Mouse (Mus musculus) embryonic facial prominence, embryonic 12.5 days (tissue): ENCODE results near the gene Fis1. TPM values are rescaled to one million over a fixed set of nuclear protein-coding genes. Genes with fewer than 3 reads are reported as not detected.
"Not testable (repeated sequence)": the region's sequence is repeated elsewhere in the genome, so short reads cannot be mapped to it uniquely, and the experiment has no call there.

Experiments
- ATAC-seq: fragments of 200-750 bp; cut with Nextera tagmentation; 2 replicates; pipeline ENCODE4 v1.8.0; 2017; ENCODE audit not compliant: insufficient number of reproducible peaks, insufficient read depth, low FRiP score, low TSS enrichment
- H3K27ac ChIP-seq: fragments of 300-500 bp; sonication (generic); 2 replicates; pipeline ENCODE4 v1.5.1; 2016; ENCODE audit warnings: mild to moderate bottlenecking
- H3K27me3 ChIP-seq: fragments of 300-500 bp; sonication (generic); 2 replicates; pipeline ENCODE4 v1.6.1; 2016; ENCODE audit warnings: mild to moderate bottlenecking, moderate library complexity
- H3K36me3 ChIP-seq: fragments of 300-500 bp; sonication (generic); 2 replicates; pipeline ENCODE4 v1.6.1; 2016; ENCODE audit warnings: mild to moderate bottlenecking
- H3K4me1 ChIP-seq: fragments of 300-500 bp; sonication (generic); 2 replicates; pipeline ENCODE4 v1.6.1; 2016
- H3K4me2 ChIP-seq: fragments of 300-500 bp; sonication (generic); replicated peaks from 2 replicates; pipeline ENCODE4 v1.6.1; 2016; ENCODE audit warnings: mild to moderate bottlenecking, moderate library complexity
- H3K4me3 ChIP-seq: fragments of 300-500 bp; sonication (generic); 2 replicates; pipeline ENCODE4 v1.5.1; 2016; ENCODE audit warnings: mild to moderate bottlenecking
- H3K9ac ChIP-seq: fragments of 300-500 bp; sonication (generic); 2 replicates; pipeline ENCODE4 v1.6.1; 2016; ENCODE audit warnings: mild to moderate bottlenecking, moderate library complexity
- H3K9me3 ChIP-seq: fragments of 300-500 bp; sonication (generic); 2 replicates; pipeline ENCODE4 v1.6.1; 2016; ENCODE audit warnings: mild to moderate bottlenecking, moderate library complexity
- WGBS: fragments of 180-500 bp; shearing (Covaris S2); methylation state at CpG from one replicate; pipeline ENCODE4 v1.1.7; 2016; 5-methylcytosine and 5-hydroxymethylcytosine counted together
- polyA plus RNA-seq: library from polyadenylated mRNA; unstranded; fragments of >200 nt; fragmentation: Nextera tagmentation; extraction: Ambion mirVana; gene quantifications from 2 replicates; pipeline ENCODE4 v1.2.1, GENCODE M21; 2016

The Fis1 gene
- polyA plus RNA-seq, 1 experiment from 2014 or later = 286 TPM

DNA sequence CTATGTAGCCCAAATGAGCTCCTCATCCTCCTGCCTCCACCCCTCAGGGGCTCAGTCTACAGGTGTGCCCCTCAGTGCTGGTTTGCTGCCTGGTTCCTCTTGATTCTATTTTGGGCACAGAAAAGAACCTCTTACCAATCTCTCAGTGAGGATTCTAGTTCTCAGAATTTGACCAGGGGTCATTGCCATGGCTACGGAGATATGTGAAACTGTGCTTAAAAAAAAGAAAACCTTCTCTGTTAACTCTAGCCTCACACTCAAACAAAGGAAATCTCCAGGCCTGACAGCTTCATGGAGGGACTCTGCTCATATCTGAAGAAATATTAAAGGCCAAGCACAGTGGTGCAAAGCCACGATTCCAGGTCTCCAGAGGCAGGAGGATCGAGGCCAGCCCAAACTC is 10.3 kb upstream of the Fis1 start:
- Histone ChIP-seq H3K27ac (no peak overlapping the region), H3K36me3 (no peaks in the 10 kb centered on the region), H3K9ac (no peak overlapping the region), H3K27me3 (no peaks in the 10 kb centered on the region), H3K4me3 (no peak overlapping the region), H3K4me2 (no peak overlapping the region), H3K4me1 (0 out of 2 replicates have a peak, but pooled peaks cover 4% of the 10 kb centered on the region), H3K9me3 (no peaks in the 10 kb centered on the region)
- 85% methylated on average over 3 of the region's 3 CpGs for WGBS
- no peak for ATAC-seq

DNA sequence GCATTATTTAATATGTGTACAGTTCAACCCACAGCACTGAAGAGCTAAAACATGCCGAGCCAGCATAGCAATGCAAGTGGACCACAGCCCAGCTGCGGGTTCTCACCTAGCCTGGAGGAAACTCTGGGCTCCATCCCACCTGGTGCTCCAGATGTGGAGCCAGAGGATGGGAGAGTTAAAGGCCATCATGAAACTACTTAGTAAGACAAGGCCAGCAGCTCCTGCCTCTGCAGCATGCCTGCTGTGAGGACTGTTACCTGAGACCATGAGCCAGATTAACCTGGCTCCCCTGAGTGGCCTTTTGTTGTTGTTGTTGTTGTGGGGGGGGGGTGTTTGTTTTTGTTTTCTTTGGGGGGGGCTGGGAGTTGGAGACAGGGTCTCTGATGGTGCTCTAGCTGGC is 9.7 kb upstream of the Fis1 start:
- no peak for ATAC-seq
- WGBS = 83% methylated on average over 2 of the region's 2 CpGs
- H3K27ac ChIP-seq = no peak overlapping the region
- H3K36me3 ChIP-seq = no peaks in the 10 kb centered on the region
- no peak overlapping the region for H3K4me3 ChIP-seq
- no peak overlapping the region for H3K4me2 ChIP-seq
- H3K9me3 ChIP-seq = no peaks in the 10 kb centered on the region
- no peak overlapping the region for H3K9ac ChIP-seq
- 0 out of 2 replicates have a peak, but pooled peaks cover 4% of the 10 kb centered on the region for H3K4me1 ChIP-seq
- no peaks in the 10 kb centered on the region for H3K27me3 ChIP-seq

DNA sequence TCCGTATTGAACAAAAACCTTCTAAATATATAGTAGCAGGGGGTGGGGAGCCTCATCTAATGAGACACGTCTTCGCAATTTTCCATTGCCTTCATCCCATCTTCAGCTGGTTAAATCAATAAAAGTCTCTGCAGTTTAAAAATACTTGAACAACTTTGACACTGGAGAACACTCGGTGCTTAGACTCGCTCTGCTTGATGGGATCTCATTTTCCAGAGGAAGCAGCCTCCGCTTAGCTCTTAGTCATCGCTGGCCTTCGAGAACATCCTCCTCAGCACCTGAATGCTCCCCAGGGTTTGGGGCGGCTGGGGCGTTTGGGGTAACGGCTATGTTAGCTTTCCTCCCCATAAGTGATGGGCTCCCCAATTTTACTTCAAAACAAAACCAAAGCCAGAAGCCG is 8.0 kb upstream of the Fis1 start:
- 78% methylated on average over 12 of the region's 12 CpGs for WGBS

DNA sequence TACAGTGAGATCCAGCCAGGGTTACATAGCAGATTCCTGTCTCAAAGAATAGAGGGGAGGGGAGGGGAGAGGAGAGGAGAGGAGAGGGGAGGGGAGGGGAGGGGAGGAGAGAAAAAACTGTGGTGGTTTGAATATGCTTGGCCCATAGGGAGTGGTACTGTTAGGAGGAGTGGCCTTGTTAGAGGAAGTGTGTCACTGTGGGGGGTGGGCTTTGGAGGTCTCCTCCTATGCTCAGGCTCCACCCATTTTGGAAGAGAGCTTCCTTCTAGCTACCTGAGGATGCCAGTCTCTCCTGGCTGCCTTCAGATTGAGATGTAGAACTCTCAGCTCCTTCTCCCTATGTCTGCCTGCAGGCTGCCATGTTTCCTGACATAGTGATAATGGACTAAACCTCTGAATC is 5.2 kb upstream of the Fis1 start:
- Histone ChIP-seq H3K4me3 (no peak overlapping the region), H3K36me3 (no peaks in the 10 kb centered on the region), H3K27ac (no peak overlapping the region), H3K4me2 (no peak overlapping the region), H3K9ac (no peak overlapping the region), H3K9me3 (no peaks in the 10 kb centered on the region), H3K4me1 (no peaks in the 10 kb centered on the region; the same call in 1 of the 2 replicates), H3K27me3 (no peaks in the 10 kb centered on the region)
- ATAC-seq = no peak

More for the DNA sequence above, 8.0 kb upstream of the Fis1 start:
- Histone ChIP-seq H3K36me3 (no peaks in the 10 kb centered on the region), H3K27ac (no peak overlapping the region), H3K9me3 (no peaks in the 10 kb centered on the region), H3K4me2 (no peak overlapping the region), H3K4me1 (0 out of 2 replicates have a peak, but pooled peaks cover 4% of the 10 kb centered on the region), H3K27me3 (no peaks in the 10 kb centered on the region), H3K4me3 (no peak overlapping the region), H3K9ac (no peak overlapping the region)
- no peak for ATAC-seq

DNA sequence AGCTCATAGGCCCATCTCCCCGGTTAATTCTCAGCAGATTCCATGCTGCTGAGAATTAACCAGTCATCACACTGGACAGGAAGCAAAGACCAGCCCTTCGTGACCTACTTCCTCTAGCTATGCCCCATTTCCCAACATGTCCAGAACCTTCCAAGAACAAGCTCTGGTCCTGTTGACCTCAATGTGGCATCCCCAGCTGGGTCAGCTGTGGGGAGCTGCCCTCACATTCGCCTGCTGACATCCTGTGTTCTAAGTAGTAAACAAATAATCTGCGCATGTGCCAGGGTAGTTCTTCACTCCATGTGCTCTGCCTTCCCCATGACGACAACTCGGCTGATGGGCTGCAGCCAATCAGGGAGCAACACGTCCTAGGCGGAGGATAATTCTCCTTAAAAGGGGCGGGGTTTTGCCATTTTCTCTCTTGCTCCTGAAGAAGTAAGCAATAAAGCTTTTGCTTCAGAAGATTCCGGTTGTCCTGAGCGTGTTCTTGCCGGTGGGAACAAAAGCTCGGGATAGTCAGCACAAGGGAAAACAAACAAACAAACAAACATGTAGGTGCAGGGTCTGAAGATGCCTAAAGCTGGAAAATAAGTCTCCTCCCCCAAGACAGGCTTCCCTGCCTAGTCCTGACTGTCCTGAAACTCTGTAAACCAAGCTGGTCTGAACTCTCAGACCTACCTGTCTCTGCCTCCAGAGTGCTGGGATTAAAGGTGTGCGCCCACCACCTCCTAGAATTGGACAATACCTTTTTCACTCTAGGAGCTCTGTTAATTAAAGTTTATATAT is 3.3 kb upstream of the Fis1 start:
- H3K9ac ChIP-seq, H3K36me3 ChIP-seq, H3K4me2 ChIP-seq, ATAC-seq, H3K27ac ChIP-seq, H3K27me3 ChIP-seq, H3K4me3 ChIP-seq, H3K4me1 ChIP-seq, H3K9me3 ChIP-seq: not testable (repeated sequence)
- WGBS = 83% methylated on average over 14 of the region's 14 CpGs

DNA sequence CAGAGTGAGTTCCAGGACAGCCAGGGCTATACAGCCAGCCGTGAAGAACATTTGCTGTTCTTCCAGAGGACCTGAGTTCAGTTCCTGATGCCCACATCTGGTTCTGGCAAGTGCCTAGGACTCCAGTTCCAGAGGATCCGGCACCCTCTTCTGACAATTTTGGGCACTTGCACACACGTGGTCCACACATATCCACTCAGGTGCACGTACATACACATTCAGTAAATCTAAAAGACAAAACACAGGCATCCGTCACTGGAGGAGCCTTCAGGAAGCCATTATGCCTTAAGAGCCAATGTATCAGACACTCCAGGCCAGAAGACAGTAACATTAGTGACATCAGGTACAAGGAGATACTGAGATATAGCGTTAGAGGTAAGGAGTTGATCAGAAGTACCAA is 2.6 kb upstream of the Fis1 start:
- peaks cover 15% of the 10 kb centered on the region for H3K4me1 ChIP-seq
- no peaks in the 10 kb centered on the region for H3K27me3 ChIP-seq
- H3K4me3 ChIP-seq = no peak overlapping the region
- whole genome bisulfite sequencing = 94% methylated on average over 6 of the region's 6 CpGs
- no peak for ATAC-seq
- no peak overlapping the region for H3K9ac ChIP-seq
- H3K36me3 ChIP-seq = 0 out of 2 replicates have a peak, but pooled peaks cover under 1% of the 10 kb centered on the region
- no peak overlapping the region for H3K27ac ChIP-seq
- no peaks in the 10 kb centered on the region for H3K9me3 ChIP-seq
- no peak overlapping the region for H3K4me2 ChIP-seq

DNA sequence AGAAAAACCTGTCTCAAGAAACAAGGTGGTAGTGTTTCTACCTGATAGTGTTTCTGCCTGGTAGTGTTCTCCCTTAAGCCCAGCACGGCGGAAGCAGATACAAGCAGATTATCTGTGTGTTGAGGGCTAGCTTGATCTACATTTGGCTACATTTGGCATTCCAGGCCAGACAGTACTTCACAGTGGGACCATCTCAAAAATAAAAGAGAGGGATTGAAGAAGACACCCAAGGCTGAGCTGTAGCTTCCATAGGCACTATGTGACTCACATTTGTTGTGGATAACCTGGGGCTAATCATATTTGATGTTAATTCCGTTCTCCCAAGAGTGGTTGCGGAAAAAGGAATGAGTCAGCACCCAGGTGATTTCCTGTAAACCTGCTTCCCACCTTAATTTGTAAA is 922 bp upstream of the Fis1 start:
- no peak for ATAC-seq
- Histone ChIP-seq H3K9me3 (no peaks in the 10 kb centered on the region), H3K27ac (no peak overlapping the region), H3K9ac (no peak overlapping the region), H3K4me3 (no peak overlapping the region), H3K27me3 (no peaks in the 10 kb centered on the region), H3K4me1 (peaks cover 15% of the 10 kb centered on the region), H3K36me3 (0 out of 2 replicates have a peak, but pooled peaks cover 4% of the 10 kb centered on the region), H3K4me2 (no peak overlapping the region)
- 79% methylated on average over 4 of the region's 4 CpGs for WGBS

DNA sequence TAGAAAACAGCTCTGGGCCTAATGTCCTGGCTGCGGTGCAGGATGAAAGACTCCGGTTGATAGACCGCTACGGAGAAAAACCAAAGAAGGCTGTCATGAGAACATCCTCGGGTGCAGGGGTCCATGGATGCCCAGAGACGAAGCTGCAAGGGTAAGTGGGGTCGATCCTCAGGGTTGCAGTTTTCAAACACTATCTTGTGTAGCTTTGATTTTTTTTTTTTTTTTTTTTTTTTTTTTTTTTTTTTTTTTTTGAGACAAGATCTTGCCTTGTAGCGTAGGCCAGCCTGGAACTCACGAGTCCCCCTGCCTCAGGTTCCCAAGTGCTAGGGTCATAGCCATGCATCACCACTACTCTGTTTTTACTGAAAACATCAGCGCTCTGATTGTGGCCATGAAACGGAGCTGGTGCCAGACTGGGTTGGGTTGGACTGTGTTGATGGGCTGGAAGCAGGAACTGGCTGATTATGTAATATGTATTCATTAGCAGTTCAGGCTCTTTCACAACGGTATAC is 421 bp downstream of the Fis1 start:
- peak overlapping the region; percentile 64 for H3K9ac ChIP-seq
- H3K4me1 ChIP-seq = peaks cover 15% of the 10 kb centered on the region
- H3K36me3 ChIP-seq = 0 out of 2 replicates have a peak, but pooled peaks cover 11% of the 10 kb centered on the region
- H3K4me2 ChIP-seq = peak overlapping the region; percentile 77
- H3K27me3 ChIP-seq = no peaks in the 10 kb centered on the region
- 2% methylated on average over 12 of the region's 12 CpGs for WGBS
- no peak overlapping the region for H3K27ac ChIP-seq
- no peak for ATAC-seq
- H3K9me3 ChIP-seq = no peaks in the 10 kb centered on the region
- H3K4me3 ChIP-seq = peak overlapping the region; percentile 62

DNA sequence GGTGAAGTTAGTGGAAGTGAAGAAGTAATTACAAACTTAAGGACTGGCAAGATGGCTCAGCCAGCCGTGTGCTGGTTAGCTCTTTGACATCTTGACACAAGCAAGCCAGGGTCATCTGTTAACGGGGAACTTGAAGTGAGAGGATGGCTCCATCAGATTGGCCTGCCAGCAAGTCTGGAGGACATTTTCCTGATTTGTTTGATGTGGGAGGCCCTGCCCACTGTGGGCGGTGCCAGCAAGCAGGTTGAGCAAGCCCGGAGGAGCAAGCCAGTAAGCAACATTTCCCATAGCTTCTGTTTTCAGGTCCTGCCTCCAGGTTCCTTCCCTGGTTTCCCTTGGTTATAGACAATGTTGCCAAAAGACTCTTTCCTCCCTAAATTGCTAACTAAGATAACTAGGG is 2.5 kb downstream of the Fis1 start:
- H3K4me3 ChIP-seq = no peak overlapping the region
- H3K27me3 ChIP-seq = no peaks in the 10 kb centered on the region
- H3K4me2 ChIP-seq = no peak overlapping the region
- no peak overlapping the region for H3K27ac ChIP-seq
- 79% methylated on average over 4 of the region's 4 CpGs for WGBS
- no peak overlapping the region for H3K9ac ChIP-seq
- ATAC-seq = no peak
- peaks cover 12% of the 10 kb centered on the region; the same call in 1 of the 2 replicates for H3K36me3 ChIP-seq
- H3K4me1 ChIP-seq = peaks cover 15% of the 10 kb centered on the region
- no peaks in the 10 kb centered on the region for H3K9me3 ChIP-seq

DNA sequence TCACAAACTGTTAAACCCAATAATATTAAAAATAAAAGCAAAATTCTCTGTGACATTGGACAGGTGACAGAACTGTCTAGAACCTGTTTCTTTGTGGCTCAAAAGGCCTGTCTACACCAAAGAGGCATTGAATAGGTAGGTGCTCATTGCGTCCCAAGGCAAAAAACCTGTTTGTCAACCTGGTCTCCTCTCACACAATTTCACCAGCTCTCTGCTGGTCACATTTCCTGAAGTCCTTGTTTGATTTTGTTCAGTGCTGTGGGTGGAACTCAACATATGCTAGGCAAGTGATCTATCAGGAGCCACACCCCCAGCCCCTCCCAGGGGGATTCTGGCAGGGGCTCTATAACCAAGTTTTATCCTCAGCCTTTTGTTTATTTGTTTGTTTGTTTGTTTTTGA is 4.2 kb downstream of the Fis1 start:
- H3K4me1 ChIP-seq = peaks cover 15% of the 10 kb centered on the region
- no peak overlapping the region for H3K9ac ChIP-seq
- no peak overlapping the region for H3K4me3 ChIP-seq
- H3K4me2 ChIP-seq = no peak overlapping the region
- 91% methylated on average over 1 of the region's 1 CpGs for WGBS
- H3K27me3 ChIP-seq = no peaks in the 10 kb centered on the region
- ATAC-seq = no peak
- H3K9me3 ChIP-seq = no peaks in the 10 kb centered on the region
- no peak overlapping the region for H3K27ac ChIP-seq
- H3K36me3 ChIP-seq = peaks cover 15% of the 10 kb centered on the region; the same call in 1 of the 2 replicates

DNA sequence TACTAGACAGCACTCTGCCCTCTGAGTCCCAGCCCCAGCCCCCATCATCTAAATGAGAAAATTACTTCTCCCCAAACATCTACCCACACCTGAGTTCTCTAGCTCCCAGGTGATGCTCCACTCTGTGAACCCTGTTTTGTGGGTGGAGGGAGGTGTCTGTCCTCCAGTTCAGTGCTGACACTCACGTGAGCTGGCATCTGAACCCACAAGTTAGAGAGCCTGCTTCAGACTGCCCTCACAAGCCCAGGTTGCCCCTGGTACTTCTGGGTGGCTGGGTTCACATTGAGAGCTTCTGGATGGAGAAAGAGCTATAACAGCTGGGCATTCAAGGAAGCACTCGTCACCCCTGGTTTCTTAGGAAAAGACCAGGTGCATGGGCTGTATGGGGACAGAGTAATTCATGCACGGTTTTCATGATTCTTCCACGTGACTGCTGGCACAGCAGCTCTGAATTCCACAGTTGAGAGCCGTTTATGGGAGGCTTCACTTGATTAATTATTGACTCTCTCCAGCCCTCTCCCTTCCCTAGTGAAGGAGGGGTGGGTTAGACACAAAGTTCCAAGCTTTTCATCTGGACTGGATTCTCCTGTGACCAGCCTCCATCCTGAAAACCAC is 6.0 kb downstream of the Fis1 start:
- H3K27ac ChIP-seq = no peak overlapping the region
- H3K9me3 ChIP-seq = no peaks in the 10 kb centered on the region
- WGBS = 86% methylated on average over 5 of the region's 5 CpGs
- no peak overlapping the region for H3K4me2 ChIP-seq
- no peaks in the 10 kb centered on the region for H3K27me3 ChIP-seq
- no peak overlapping the region for H3K9ac ChIP-seq
- peaks cover 26% of the 10 kb centered on the region for H3K36me3 ChIP-seq
- H3K4me1 ChIP-seq = peaks cover 17% of the 10 kb centered on the region
- no peak overlapping the region for H3K4me3 ChIP-seq
- ATAC-seq = no peak

DNA sequence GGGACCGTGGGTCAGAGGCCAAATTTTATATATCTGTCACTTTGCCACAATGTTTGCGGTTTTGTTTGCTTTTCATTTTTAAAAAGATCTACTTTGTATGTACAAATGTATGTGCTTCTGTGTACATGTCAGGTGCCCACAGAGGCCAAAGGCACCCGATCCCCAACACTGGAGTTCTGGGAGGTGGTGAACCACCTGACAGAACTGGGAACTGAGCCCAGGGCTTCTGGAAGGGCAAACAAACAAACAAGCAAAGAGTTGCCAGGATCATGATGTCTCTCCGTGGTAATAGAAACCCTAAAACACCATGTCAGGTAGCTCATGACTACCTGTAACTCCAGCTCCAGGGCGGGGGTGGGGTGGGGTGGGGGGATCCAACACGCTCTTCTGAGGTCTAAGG is 7.0 kb downstream of the Fis1 start:
- ATAC-seq = no peak
- peaks cover 36% of the 10 kb centered on the region for H3K36me3 ChIP-seq
- peaks cover 9% of the 10 kb centered on the region; the same call in 1 of the 2 replicates for H3K4me1 ChIP-seq
- no peak overlapping the region for H3K4me3 ChIP-seq
- no peak overlapping the region for H3K9ac ChIP-seq
- no peak overlapping the region for H3K27ac ChIP-seq
- WGBS = 89% methylated on average over 6 of the region's 6 CpGs
- H3K27me3 ChIP-seq = no peaks in the 10 kb centered on the region
- no peak overlapping the region for H3K4me2 ChIP-seq
- H3K9me3 ChIP-seq = no peaks in the 10 kb centered on the region
